Mouse (Mus musculus) ovary, postnatal 14 days (tissue): Measurements from ENCODE around the gene Rnf152.

Source experiments
- DNase-seq: peaks from one replicate; pipeline ENCODE4 v3.0.0; 2022; ENCODE audit warnings: low spot score

Gene Rnf152

DNA sequence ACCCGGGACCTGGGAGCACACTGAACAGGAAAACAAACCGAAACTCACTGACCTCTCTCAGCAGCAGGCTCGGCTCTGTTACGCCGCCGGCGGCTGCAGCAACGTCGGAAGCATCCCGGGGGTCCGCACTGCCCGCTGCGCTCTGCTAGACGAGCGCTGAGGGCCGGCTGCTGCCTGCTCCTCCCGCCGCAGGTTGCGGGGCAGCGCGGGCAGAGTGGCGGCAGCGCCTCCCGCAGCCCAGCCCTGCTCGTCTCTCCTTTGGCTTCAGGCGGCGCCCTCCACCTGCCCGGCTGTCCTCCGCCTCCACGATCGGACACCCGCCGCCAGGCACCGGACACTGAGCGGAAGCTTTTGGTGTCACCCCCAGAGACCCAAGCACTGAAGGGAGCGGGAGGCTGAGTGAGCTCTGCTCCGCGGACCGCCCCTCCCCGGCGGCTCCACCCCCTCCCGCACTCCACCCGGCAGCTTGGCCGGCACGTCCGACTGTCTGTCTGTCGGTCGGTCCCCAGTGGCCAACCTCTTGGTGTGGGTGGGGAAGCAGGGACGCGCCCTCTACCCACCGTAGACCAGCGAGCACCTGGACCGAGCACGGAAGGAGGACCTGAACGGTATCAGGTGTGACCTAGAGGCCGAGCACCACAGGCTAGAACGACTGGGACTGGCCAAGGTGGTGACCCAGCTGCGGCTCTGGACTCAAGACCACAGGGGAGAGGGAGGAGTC lies at the start of gene Rnf152:
Rnf152 (minus strand) TSS at position 420 of the 721 bp plus-strand sequence.
- DNase-seq: peak; percentile 34

DNA sequence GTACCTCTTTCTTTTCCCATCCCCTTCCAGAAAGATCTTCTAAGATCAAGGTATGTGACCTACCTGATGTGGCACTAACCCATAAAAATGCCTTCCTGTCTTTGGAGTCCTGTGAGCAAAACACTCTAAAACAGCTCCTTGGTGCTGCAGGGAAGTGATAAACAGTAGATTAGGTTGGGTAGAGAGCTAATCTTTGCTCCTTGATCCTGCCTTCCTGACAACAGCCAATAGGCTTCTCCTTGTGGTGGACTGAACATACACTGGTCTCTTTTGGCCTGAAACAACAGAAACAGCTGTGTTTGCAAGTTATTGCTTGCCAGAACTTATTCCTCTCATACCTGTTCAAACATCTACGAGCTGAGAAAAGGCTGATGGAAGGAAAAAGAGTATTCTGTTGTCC lies 46.3 kb upstream of the Rnf152 start:
- no peak for DNase-seq

DNA sequence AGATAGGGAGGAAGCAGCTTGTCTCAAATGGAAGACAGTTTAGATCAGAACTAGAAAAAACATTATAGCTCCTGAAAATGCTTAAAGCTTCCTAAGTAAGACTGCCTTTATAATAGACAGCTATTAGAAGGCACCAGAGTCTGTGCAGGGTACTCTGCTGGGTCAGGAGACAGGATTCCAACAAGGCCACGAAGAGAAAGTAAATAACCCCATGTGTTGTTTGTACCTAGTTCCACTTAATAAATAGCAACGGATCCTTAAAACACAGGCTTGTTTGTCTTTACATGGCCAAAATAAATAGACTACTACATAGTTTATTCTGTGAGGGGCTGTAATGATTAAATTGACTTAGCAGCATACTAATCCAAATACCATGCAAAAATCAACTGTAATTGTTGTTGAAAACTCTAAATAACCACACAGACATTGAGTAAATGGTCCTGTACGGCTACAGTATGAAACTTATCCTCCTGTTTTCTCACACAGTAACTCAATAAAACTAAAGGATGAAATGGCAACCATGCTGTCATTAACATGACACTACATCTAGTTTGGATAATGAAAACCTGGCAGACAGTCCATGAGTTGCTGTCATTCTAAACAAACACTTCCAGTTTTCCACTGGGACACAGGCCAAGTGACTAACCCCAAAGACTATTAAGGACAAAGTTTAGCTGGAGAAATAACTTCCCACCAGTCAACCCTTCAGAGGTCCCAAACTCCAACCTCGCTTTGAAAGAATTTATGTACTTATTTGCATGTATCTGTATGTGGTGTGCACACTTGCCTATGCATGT lies 27.8 kb upstream of the Rnf152 start:
- DNase-seq: no peak

- DNase-seq: no peak
Observed at GRCm38 (mm10) chr1:105377546-105377945, 21.0 kb upstream of the Rnf152 start.

GRCm38 (mm10) chr1:105374618-105375017 lies 18.1 kb upstream of the Rnf152 start:
- no peak for DNase-seq

- DNase-seq: no peak
Observed at GRCm38 (mm10) chr1:105362701-105363100, 6.2 kb upstream of the Rnf152 start.

DNA sequence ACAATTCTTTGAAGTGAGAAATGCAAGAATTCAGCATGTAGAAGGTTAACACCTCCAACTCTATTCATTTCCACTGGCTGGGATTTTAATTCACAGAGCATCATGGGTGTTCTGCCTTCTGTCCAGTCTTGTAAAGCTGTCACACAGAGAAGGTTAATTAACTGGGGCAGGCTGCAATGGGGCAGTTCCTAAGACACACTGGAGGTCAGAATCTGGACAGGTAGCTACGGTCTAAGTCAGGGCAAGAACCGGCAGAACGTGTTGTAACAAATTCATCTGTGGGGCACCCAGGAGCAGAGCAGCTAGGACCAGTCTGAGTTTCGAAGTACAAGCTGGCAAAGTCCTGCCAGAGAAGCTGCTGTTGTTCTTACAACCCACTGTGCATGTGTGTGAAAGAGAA lies 2.4 kb upstream of the Rnf152 start:
- no peak for DNase-seq

DNA sequence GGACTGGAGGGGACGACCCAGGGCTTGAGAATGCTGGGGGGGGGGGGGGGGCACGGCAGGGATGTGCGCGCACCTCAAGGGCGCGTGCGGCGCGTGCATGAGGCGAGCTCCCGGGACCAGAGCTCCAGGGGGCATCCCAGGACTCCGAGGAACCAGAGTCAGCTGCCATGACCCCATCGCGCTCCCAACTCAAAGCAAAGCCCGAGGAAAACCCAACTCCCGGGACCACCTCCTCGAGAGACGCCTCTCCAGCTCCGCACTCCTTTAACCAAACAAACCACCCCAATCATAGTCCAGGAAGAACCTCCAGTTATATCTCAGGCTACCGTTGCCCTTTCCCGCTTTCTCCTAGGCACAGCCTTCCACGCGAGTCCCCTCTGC lies 610 bp downstream of the Rnf152 start:
- DNase-seq: peak; percentile 13

GRCm38 (mm10) chr1:105354901-105355891 lies 1.3 kb downstream of the Rnf152 start:
- DNase-seq: peak; percentile 22

DNA sequence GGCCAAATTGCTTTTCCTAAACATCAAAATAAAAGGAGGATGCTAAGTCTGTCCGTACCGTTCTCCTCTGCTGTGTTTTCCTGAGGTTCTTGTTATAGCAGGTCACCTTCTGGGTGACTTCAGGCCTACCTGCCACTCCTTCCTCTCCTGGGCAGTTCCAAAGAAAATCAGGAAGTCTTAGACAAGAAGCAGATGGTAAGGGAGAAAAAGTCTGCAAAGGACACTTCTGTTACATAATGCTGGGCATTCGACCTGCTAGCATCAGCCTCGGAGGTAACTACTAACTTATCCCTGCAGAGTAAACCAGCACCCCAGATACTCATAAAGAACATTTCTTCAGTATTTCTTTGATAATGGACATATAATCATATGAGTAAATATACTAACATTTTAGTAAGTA lies 4.7 kb downstream of the Rnf152 start:
- no peak for DNase-seq

DNA sequence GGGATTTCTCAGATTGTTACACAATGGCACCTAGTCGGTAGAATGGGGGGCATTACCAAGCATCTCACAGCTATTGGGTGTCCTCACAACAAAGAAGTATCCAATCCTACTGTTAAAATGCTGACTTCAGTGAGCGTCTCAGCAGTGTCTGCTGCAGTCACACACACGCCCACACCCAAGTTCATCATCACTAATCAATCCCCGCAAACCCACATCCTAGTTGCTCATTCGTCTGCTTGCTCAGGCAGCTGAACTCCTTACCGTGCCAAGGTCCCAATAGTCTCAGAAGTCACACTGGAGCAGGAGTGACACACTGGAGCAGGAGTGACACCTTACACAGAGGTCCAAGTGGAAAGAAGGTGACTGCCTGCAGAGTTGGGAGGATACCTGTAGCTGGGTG lies 14.2 kb downstream of the Rnf152 start:
- DNase-seq: no peak

- DNase-seq: no peak
Observed at GRCm38 (mm10) chr1:105340943-105341342, 15.6 kb downstream of the Rnf152 start.

- DNase-seq: no peak
Observed at GRCm38 (mm10) chr1:105337397-105337796, 19.1 kb downstream of the Rnf152 start.

- no peak for DNase-seq
Observed at GRCm38 (mm10) chr1:105336096-105336495, 20.4 kb downstream of the Rnf152 start.

GRCm38 (mm10) chr1:105332087-105332731 lies 24.3 kb downstream of the Rnf152 start:
- no peak for DNase-seq

DNA sequence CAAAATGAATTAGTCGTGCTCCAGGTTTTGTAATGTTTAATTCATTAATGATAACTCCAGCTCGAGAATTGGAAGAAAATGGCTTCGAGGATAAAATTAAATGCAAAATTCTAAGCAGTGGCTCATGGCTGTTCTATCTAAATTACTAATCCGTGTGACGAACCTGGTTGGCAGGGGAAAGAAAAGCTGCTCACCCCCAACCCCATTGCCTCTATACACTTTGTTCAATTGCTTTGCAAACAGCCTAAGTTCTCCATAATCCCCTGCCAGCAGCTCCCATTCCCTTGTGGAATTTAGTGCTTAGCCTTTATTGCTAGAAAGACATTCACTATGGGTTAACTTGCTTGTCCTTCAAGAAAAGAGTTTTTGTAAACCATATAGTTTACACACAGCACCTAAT lies 24.9 kb downstream of the Rnf152 start:
- no peak for DNase-seq

DNA sequence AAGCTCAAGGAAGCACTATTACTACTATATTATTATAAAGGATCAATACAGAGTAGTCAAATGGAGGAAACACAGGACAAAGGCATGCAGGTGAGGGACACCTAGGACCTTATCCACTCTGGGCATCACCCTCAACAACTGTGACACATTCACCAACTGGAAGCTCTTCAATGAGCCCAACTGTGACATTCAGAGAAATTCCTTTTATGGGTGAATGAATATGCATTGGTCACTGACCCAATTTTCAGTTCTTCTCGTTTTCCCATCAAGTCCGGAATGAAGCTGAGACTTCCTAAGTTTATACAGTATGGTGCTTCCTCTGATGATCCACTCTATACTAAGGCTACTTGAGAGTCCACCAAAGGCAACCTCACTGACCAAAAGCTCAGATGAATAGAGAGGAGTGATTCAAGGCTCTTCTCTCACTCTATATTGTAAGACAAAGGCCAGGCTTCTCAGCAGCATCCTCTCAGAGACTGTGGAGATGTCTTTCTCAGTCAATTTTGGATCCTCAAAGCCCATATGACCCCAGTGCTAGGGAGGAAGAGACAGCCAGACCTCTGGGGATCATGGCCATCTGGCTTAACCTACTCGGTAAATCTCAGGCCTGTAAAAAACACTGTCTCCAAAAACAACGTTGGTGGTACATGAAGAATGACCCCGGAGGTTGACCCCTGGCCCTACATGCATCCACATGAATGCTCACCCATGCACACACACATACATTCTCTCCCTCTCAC lies 25.8 kb downstream of the Rnf152 start:
- no peak for DNase-seq

DNA sequence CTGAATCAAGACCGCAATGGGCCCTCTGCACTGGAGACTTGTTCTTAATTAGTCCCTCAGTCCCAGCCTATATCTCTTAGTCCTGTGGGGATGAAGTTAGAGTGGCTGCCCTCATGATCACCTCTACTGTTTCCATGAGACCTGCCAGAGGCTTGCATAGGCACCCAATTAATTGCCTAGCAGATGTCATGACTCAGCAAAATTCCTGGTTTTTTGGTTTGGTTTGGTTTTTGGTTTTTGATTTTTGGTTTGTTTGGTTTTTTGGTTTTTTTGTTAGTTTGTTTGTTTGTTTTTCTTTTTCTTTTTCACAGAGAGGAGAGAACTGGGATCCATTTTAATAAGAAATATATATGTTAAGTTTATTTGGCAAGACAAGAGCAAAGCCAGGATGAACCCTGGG lies 28.7 kb downstream of the Rnf152 start:
- no peak for DNase-seq

DNA sequence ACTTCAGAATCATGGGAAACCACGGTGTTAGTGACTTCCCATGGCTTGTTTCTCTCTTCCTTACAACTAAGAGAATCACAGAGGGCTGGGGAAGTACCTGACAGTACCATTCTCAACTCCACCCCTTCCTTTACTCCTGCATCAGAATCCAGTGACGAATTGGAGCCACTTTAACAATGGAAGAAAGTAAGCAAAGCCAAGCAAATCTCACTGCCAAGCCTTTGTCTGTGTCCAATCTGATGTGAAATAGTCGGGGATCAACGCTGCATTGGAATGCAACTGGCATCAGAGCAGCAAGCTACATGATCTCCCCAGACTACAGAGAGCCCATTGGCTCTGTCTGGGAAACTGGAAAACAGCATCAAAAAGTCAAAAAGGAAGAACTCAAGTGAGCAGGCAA lies 31.9 kb downstream of the Rnf152 start:
- no peak for DNase-seq

- DNase-seq: no peak
Observed at GRCm38 (mm10) chr1:105314010-105314800, 42.3 kb downstream of the Rnf152 start.
